Mouse (Mus musculus) G1E (cell line): ENCODE measurements around the gene Tmem50a. TPM values are rescaled to one million over a fixed set of nuclear protein-coding genes. Genes with fewer than 3 reads are reported as not detected.

ENCODE experiments used
- ATAC-seq: 2 replicates; pipeline ENCODE4 v1.8.0; 2016; ENCODE audit warnings: mild to moderate bottlenecking; ENCODE audit not compliant: insufficient number of reproducible peaks, poor library complexity, low FRiP score, severe bottlenecking; ENCODE audit errors: extremely low read depth
- DNase-seq: peaks from one replicate; pipeline ENCODE4 v3.0.0; 2012; ENCODE audit warnings: low spot score
- H3K27me3 ChIP-seq: 2 replicates; pipeline ENCODE4 v1.6.1; 2012; ENCODE audit warnings: mild to moderate bottlenecking, low read length, inconsistent platforms; ENCODE audit not compliant: insufficient read depth
- H3K36me3 ChIP-seq: replicated peaks from 2 replicates; pipeline ENCODE3; 2012; ENCODE audit warnings: mild to moderate bottlenecking, inconsistent platforms
- H3K4me1 ChIP-seq: 2 replicates; pipeline ENCODE4 v1.6.1; 2012; ENCODE audit warnings: low read depth, low read length, inconsistent platforms, mixed read lengths; ENCODE audit not compliant: insufficient read depth
- H3K4me3 ChIP-seq: 2 replicates; pipeline ENCODE4 v1.5.1; 2012; ENCODE audit warnings: low read depth, mild to moderate bottlenecking, inconsistent platforms, low read length, moderate library complexity, mixed read lengths
- H3K9me3 ChIP-seq: replicated peaks from 2 replicates; pipeline ENCODE4 v1.6.1; 2012; ENCODE audit warnings: inconsistent platforms
- CTCF ChIP-seq: IDR thresholded peaks from 2 replicates; pipeline ENCODE4 v1.5.1; 2012; ENCODE audit warnings: low read depth, low read length, inconsistent platforms, mixed read lengths
- GATA1 ChIP-seq: IDR thresholded peaks from 2 replicates; pipeline ENCODE4 v1.6.1; 2012; ENCODE audit warnings: borderline replicate concordance, low read length, inconsistent platforms, mixed read lengths
- GATA2 ChIP-seq: IDR thresholded peaks from 2 replicates; pipeline ENCODE4 v1.6.1; 2012; ENCODE audit warnings: low read depth, low read length, inconsistent platforms, borderline replicate concordance
- POLR2AphosphoS5 ChIP-seq: IDR thresholded peaks from 2 replicates; pipeline ENCODE4 v1.6.1; 2012; ENCODE audit warnings: low read depth, low read length, inconsistent platforms; ENCODE audit not compliant: insufficient replicate concordance
- TAL1 ChIP-seq: conservative IDR thresholded peaks from 2 replicates; pipeline ENCODE4 v1.6.1; 2012; ENCODE audit warnings: low read depth, low read length, inconsistent platforms, mixed read lengths
- polyA plus RNA-seq: library from polyadenylated mRNA; stranded (reverse); fragments of >175 nt; gene quantifications from 2 replicates; pipeline ENCODE4 v1.2.3, GENCODE M21; 2012
- total RNA-seq, 2 experiments: library from RNA; stranded (forward) in 1 of 2; stranded (reverse) in 1 of 2; fragments of 200-1000 nt in 1 of 2; fragments of >200 nt in 1 of 2; fragmentation: Nextera tagmentation in 1 of 2; gene quantifications; 2 replicates each; pipeline ENCODE4 v1.2.3; 2014 to 2017

Gene Tmem50a
- total and polyA plus RNA-seq, 3 experiments, result 10.3 to 218 (median 174) TPM

- Histone ChIP-seq H3K36me3 (peaks cover 13% of the 10 kb centered on the region), H3K9me3 (no peaks in the 10 kb centered on the region), H3K27me3 (no peaks in the 10 kb centered on the region), H3K4me3 (peak overlapping the region; percentile 92), H3K4me1 (peaks cover 49% of the 10 kb centered on the region)
- ATAC-seq, result peak; percentile 68
- TF ChIP-seq GATA2 (no peak), POLR2AphosphoS5 (peak; percentile 70; the same call in 1 of the 2 replicates), GATA1 (no peak)
- DNase-seq, result peak; percentile 86
These were observed 61.0 kb downstream of the Tmem50a start for GRCm38 (mm10) chr4:134853637-134854485.

DNA sequence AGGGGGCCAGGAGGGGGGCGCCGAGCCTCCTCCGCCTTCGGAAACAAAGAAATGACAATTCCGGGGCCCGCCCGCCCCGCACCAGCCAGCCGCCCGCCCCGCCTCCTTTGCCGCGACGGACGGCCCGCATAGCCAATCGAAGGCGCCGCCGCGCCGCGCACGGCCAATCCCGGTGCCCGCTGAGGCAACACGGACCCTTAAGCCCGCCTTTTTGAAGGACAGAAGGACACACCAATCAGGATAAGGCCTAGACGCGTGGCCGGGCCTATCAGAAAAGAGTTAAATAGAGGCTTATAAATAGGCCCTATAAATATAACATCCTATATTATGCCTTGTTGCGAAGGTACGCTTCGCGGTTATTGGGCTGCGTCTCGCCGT, 61.6 kb downstream of the Tmem50a start, which contains the start of gene Maco1:
Gene Maco1 (minus strand): TSS at position 87 of the 378 bp plus-strand sequence.
- peak; percentile 89 for ATAC-seq
- Histone ChIP-seq H3K27me3 (no peaks in the 10 kb centered on the region), H3K9me3 (no peaks in the 10 kb centered on the region), H3K4me1 (peaks cover 50% of the 10 kb centered on the region), H3K4me3 (peak within 1 kb of the TSS; percentile 92), H3K36me3 (peaks cover 14% of the 10 kb centered on the region)
- DNase-seq, result peak; percentile 97
- TF ChIP-seq GATA1, result no peak
- TF ChIP-seq CTCF, result no peak
- TF ChIP-seq POLR2AphosphoS5, result no peak
- TF ChIP-seq TAL1, result no peak
- TF ChIP-seq GATA2, result no peak

- Histone ChIP-seq H3K36me3 (peaks cover 19% of the 10 kb centered on the region), H3K27me3 (no peaks in the 10 kb centered on the region), H3K4me1 (peaks cover 55% of the 10 kb centered on the region), H3K4me3 (peak overlapping the region; percentile 92), H3K9me3 (no peaks in the 10 kb centered on the region)
- no peak for DNase-seq
- ATAC-seq, result no peak
- TF ChIP-seq GATA2, result no peak
- no peak for TF ChIP-seq TAL1
- TF ChIP-seq POLR2AphosphoS5, result no peak
- TF ChIP-seq CTCF, result no peak
- TF ChIP-seq GATA1, result no peak
These were observed 62.2 kb downstream of the Tmem50a start for GRCm38 (mm10) chr4:134852438-134853255.

GRCm38 (mm10) chr4:134851876-134852275, 62.9 kb downstream of the Tmem50a start:
- Histone ChIP-seq H3K4me1 (peaks cover 59% of the 10 kb centered on the region), H3K36me3 (peaks cover 23% of the 10 kb centered on the region), H3K9me3 (no peaks in the 10 kb centered on the region), H3K4me3 (peak overlapping the region; percentile 92), H3K27me3 (no peaks in the 10 kb centered on the region)
- ATAC-seq, result no peak
- TF ChIP-seq CTCF (no peak), POLR2AphosphoS5 (no peak), GATA1 (no peak), TAL1 (no peak), GATA2 (no peak)
- DNase-seq, result no peak

- ATAC-seq (no peak), DNase-seq (no peak)
- Histone ChIP-seq H3K4me1 (peaks cover 58% of the 10 kb centered on the region), H3K27me3 (no peaks in the 10 kb centered on the region), H3K36me3 (peaks cover 27% of the 10 kb centered on the region), H3K9me3 (no peaks in the 10 kb centered on the region), H3K4me3 (peak overlapping the region; percentile 92; the same call in 1 of the 2 replicates)
- no peak for TF ChIP-seq GATA2
- no peak for TF ChIP-seq GATA1
- TF ChIP-seq CTCF, result no peak
- TF ChIP-seq TAL1, result no peak
- no peak for TF ChIP-seq POLR2AphosphoS5
These were observed 63.6 kb downstream of the Tmem50a start for GRCm38 (mm10) chr4:134851236-134851635.

GRCm38 (mm10) chr4:134850551-134850950, 64.3 kb downstream of the Tmem50a start:
- Histone ChIP-seq H3K27me3 (no peaks in the 10 kb centered on the region), H3K36me3 (peaks cover 32% of the 10 kb centered on the region), H3K9me3 (no peaks in the 10 kb centered on the region), H3K4me3 (peak overlapping the region; percentile 8; the same call in 1 of the 2 replicates), H3K4me1 (peaks cover 56% of the 10 kb centered on the region)
- TF ChIP-seq TAL1 (no peak), CTCF (no peak), GATA2 (no peak), GATA1 (no peak), POLR2AphosphoS5 (no peak)
- DNase-seq, result no peak
- no peak for ATAC-seq

Other genes starting within 250 kb of the Tmem50a start
- not detected in 2 replicates for gene Man1c1, start 210.7 kb downstream of the Tmem50a start, total RNA-seq (2014; fragmentation: Nextera tagmentation)
- gene Man1c1, start 210.7 kb downstream of the Tmem50a start, total RNA-seq (2017), result 0.05 TPM in 1 of 2 replicates, not detected in the other
- not detected in 2 replicates for gene Man1c1, start 210.7 kb downstream of the Tmem50a start, polyA plus RNA-seq
- 23.3 and 23.4 TPM in 2 replicates for gene Ldlrap1, start 147.0 kb downstream of the Tmem50a start, total RNA-seq (2014; fragmentation: Nextera tagmentation)
- 9.4 TPM in 2 replicates for gene Ldlrap1, start 147.0 kb downstream of the Tmem50a start, total RNA-seq (2017)
- gene Ldlrap1, start 147.0 kb downstream of the Tmem50a start, polyA plus RNA-seq, result 12.8 and 14.6 TPM in 2 replicates
- gene Maco1, start 61.7 kb downstream of the Tmem50a start, total RNA-seq (2014; fragmentation: Nextera tagmentation), result 71.8 and 74.9 TPM in 2 replicates
- 44.8 and 49.3 TPM in 2 replicates for gene Maco1, start 61.7 kb downstream of the Tmem50a start, total RNA-seq (2017)
- gene Maco1, start 61.7 kb downstream of the Tmem50a start, polyA plus RNA-seq, result 11.3 and 11.4 TPM in 2 replicates
- 3.2 and 69.7 TPM in 2 replicates for gene Rhd, start 50.5 kb downstream of the Tmem50a start, total RNA-seq (2014; fragmentation: Nextera tagmentation)
- 9.8 and 12.4 TPM in 2 replicates for gene Rhd, start 50.5 kb downstream of the Tmem50a start, total RNA-seq (2017)
- gene Rhd, start 50.5 kb downstream of the Tmem50a start, polyA plus RNA-seq, result 2.9 and 3.3 TPM in 2 replicates
- gene Rsrp1, start 8.6 kb upstream of the Tmem50a start, total RNA-seq (2014; fragmentation: Nextera tagmentation), result 260 and 286 TPM in 2 replicates
- 446 and 492 TPM in 2 replicates for gene Rsrp1, start 8.6 kb upstream of the Tmem50a start, total RNA-seq (2017)
- 468 and 529 TPM in 2 replicates for gene Rsrp1, start 8.6 kb upstream of the Tmem50a start, polyA plus RNA-seq
- 48.8 and 49.0 TPM in 2 replicates for gene Syf2, start 15.9 kb upstream of the Tmem50a start, total RNA-seq (2014; fragmentation: Nextera tagmentation)
- 175 and 187 TPM in 2 replicates for gene Syf2, start 15.9 kb upstream of the Tmem50a start, total RNA-seq (2017)
- 36.7 and 52.3 TPM in 2 replicates for gene Syf2, start 15.9 kb upstream of the Tmem50a start, polyA plus RNA-seq
- not detected in 2 replicates for gene Runx3, start 205.6 kb upstream of the Tmem50a start, total RNA-seq (2014; fragmentation: Nextera tagmentation)
- 0.06 and 0.55 TPM in 2 replicates for gene Runx3, start 205.6 kb upstream of the Tmem50a start, total RNA-seq (2017)
- gene Runx3, start 205.6 kb upstream of the Tmem50a start, polyA plus RNA-seq, result 0.05 and 0.06 TPM in 2 replicates